Comparison of ENCODE assay signal across 25 mouse cellular contexts in the genomic region with DNA sequence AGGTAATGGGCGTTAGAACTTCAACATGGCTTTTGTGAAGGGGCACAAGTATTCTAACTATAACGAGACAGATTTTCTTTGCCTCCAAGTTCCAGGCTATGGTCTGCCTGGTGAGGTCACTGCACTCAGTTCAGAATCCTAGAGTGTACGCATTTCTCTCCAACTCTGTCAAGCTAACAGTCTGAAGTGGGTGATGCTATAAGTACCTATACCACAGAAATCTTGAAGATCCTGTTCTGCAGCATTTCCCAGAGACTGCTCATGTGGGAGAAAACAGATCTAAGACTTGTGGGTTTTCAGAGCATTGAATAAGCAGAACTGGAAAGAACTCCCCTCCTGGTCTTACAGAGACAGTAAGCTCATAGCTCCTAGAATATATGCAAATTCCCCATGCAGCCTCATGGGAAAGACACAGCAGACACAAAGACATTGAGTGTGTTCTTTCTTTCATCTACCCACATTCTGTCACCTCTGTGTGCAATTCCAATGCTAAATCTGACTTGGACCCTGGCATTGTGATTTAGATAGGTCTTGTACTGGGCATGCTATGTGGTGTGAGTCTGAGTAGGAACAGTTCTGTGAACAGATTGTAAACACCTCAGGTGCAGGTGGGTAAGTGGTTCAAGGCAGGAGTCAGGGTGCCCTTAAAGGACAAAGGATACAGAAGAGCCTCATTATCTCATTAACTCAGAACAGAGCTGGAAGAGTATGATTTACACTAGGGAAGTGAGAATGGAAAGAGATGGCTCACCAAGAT.
A peak's percentile ranks its signal among the peaks of the same experiment; 100 is the strongest.
DNase-seq lines count a peak whose midpoint lies in the region; ATAC-seq and TF ChIP-seq lines count a peak whose summit lies in the region.
"Had no signal": no experiment of that assay in that cellular context is flagged by ENCODE, and none has a peak within 500 bp of the region (broad histone marks: within the 10 kb centered on the region; RNA-seq: fewer than 3 reads in every experiment).

No protein-coding gene starts in this region.

- H3K27ac ChIP-seq in lung, embryonic 15.5 days: peak overlapping the region; percentile 79
- H3K27ac ChIP-seq in stomach, postnatal 0 days (replicated peaks): no peak overlapping the region
- H3K27ac ChIP-seq: heart, adult 2 months; hindbrain, embryonic 13.5 days; kidney, postnatal 0 days; limb, embryonic 15.5 days; liver, embryonic 14.5 days; midbrain, embryonic 10.5 days had no signal

- no peaks in the 10 kb centered on the region for H3K9me3 ChIP-seq in lung, embryonic 15.5 days
- no peaks in the 10 kb centered on the region for H3K9me3 ChIP-seq in stomach, postnatal 0 days (ENCODE audit: control insufficient read depth, low read length)
- H3K9me3 ChIP-seq: hindbrain, embryonic 13.5 days; limb, embryonic 15.5 days; midbrain, embryonic 10.5 days had no signal

- no peak overlapping the region for H3K4me2 ChIP-seq in lung, embryonic 15.5 days
- no peak overlapping the region for H3K4me2 ChIP-seq in stomach, postnatal 0 days (replicated peaks; ENCODE audit: low read depth)
- H3K4me2 ChIP-seq: hindbrain, embryonic 13.5 days; limb, embryonic 15.5 days had no signal

- no peaks in the 10 kb centered on the region for H3K27me3 ChIP-seq in lung, embryonic 15.5 days
- H3K27me3 ChIP-seq in stomach, postnatal 0 days (ENCODE audit: control insufficient read depth, insufficient read depth, low read length): no peaks in the 10 kb centered on the region
- H3K27me3 ChIP-seq: hindbrain, embryonic 13.5 days; limb, embryonic 15.5 days had no signal

- no peak overlapping the region for H3K4me3 ChIP-seq in lung, embryonic 15.5 days
- no peak overlapping the region for H3K4me3 ChIP-seq in stomach, postnatal 0 days (ENCODE audit: low read depth, low read length)
- H3K4me3 ChIP-seq: heart, adult 2 months; hindbrain, embryonic 13.5 days; limb, embryonic 15.5 days; midbrain, embryonic 10.5 days had no signal

- DNase-seq in urinary bladder, postnatal 14 days (ENCODE audit: low spot score): peak; percentile 37
- no peak for DNase-seq in urinary bladder, adult 2 months (ENCODE audit: low spot score)
- DNase-seq in ZHBTc4 (ENCODE audit: low read depth, low spot score) (peak; percentile 12), adipocyte (ENCODE audit: low spot score) (no peak)
- no peak for DNase-seq in stomach, postnatal 0 days (ENCODE audit: low spot score)
- no peak for DNase-seq in testis, postnatal 14 days (ENCODE audit: low spot score)
- DNase-seq: adrenal gland, postnatal 25 days; B cell, adult 2 months; cerebellum, adult 8-10 months; cerebellum, postnatal 36 days; embryo, embryonic 11 days; gastrocnemius, postnatal 36 days; heart, adult 2 months; heart, postnatal 36 days; kidney, adult 2 months; right cerebral cortex, postnatal 4 days; thymus, adult 18-20 months; thymus, postnatal 36 days had no signal

- H3K4me1 ChIP-seq in lung, embryonic 15.5 days: no peaks in the 10 kb centered on the region
- no peaks in the 10 kb centered on the region for H3K4me1 ChIP-seq in stomach, postnatal 0 days (replicated peaks; ENCODE audit: control insufficient read depth, insufficient read depth)
- H3K4me1 ChIP-seq: hindbrain, embryonic 13.5 days; limb, embryonic 15.5 days; midbrain, embryonic 10.5 days had no signal

- no peak for TF ChIP-seq EP300 in stomach, postnatal 0 days (optimal IDR thresholded peaks at IDR 0.05)

- ATAC-seq in lung, embryonic 15.5 days (ENCODE audit: borderline replicate concordance, extremely low read depth, low FRiP score, low TSS enrichment): peak; percentile 89
- peak; percentile 56; the same call in 1 of the 2 replicates for ATAC-seq in stomach, postnatal 0 days (ENCODE audit: low FRiP score, low TSS enrichment)
- ATAC-seq: midbrain, embryonic 16.5 days had no signal

- 51% methylated on average over 3 of the region's 3 CpGs for WGBS in lung, embryonic 15.5 days
- WGBS in stomach, postnatal 0 days: 73% methylated on average over 3 of the region's 3 CpGs

- no peak overlapping the region for H3K9ac ChIP-seq in lung, embryonic 15.5 days
- no peak overlapping the region for H3K9ac ChIP-seq in stomach, postnatal 0 days (ENCODE audit: low read length)
- H3K9ac ChIP-seq: hindbrain, embryonic 13.5 days; limb, embryonic 15.5 days; liver, embryonic 14.5 days had no signal

- no peak for TF ChIP-seq CTCF in stomach, postnatal 0 days (IDR thresholded peaks at IDR 0.05; ENCODE audit: low read depth)

- no peaks in the 10 kb centered on the region for H3K36me3 ChIP-seq in lung, embryonic 15.5 days
- no peaks in the 10 kb centered on the region for H3K36me3 ChIP-seq in stomach, postnatal 0 days (ENCODE audit: control insufficient read depth, insufficient read depth, low read length)
- H3K36me3 ChIP-seq: hindbrain, embryonic 13.5 days; limb, embryonic 15.5 days; midbrain, embryonic 10.5 days had no signal

Comparison
In these comparisons a context has a peak if more than half of its experiments do, and no peak if none do; other contexts are left out.
1. DNase-seq: peak in urinary bladder, postnatal 14 days (single experiment) and ZHBTc4 (single experiment); none in urinary bladder, adult 2 months (single experiment), stomach, postnatal 0 days (single experiment), adipocyte (single experiment) and testis, postnatal 14 days (single experiment).